Mouse (Mus musculus) layer of hippocampus, adult 8-10 months (tissue): Measurements from ENCODE around the gene Ints13. TPM values are rescaled to one million over a fixed set of nuclear protein-coding genes. Genes with fewer than 3 reads are reported as not detected.

ENCODE experiments used
- DNase-seq, 2 experiments: peaks; one replicate each; pipeline ENCODE4 v3.0.0; 2022; ENCODE audit warnings: low spot score in 2 of 2
- total RNA-seq, 4 experiments: library from RNA; stranded (reverse); gene quantifications; 2 replicates each; pipeline ENCODE4 v1.2.4; 2022

Ints13 gene
- total RNA-seq, 4 experiments from 2014 or later = 28.5 to 53.0 (median 44.8) TPM

GRCm38 (mm10) chr6:146540386-146540785 lies 37.2 kb downstream of the Ints13 start:
- DNase-seq = no peak

GRCm38 (mm10) chr6:146538661-146539060 lies 39.0 kb downstream of the Ints13 start:
- no peak for DNase-seq

GRCm38 (mm10) chr6:146538071-146538470 lies 39.6 kb downstream of the Ints13 start:
- no peak for DNase-seq

- no peak for DNase-seq
Measured at GRCm38 (mm10) chr6:146537111-146537510, 40.5 kb downstream of the Ints13 start.

GRCm38 (mm10) chr6:146535501-146535900 lies 42.1 kb downstream of the Ints13 start:
- DNase-seq = no peak

GRCm38 (mm10) chr6:146533146-146533545 lies 44.5 kb downstream of the Ints13 start:
- no peak for DNase-seq

- no peak for DNase-seq
Measured at GRCm38 (mm10) chr6:146530769-146531168, 46.9 kb downstream of the Ints13 start.

- no peak for DNase-seq
Measured at GRCm38 (mm10) chr6:146530363-146530762, 47.3 kb downstream of the Ints13 start.

GRCm38 (mm10) chr6:146527537-146527936 lies 50.1 kb downstream of the Ints13 start:
- DNase-seq = no peak

- no peak for DNase-seq
Measured at GRCm38 (mm10) chr6:146525500-146525899, 52.1 kb downstream of the Ints13 start.

- DNase-seq = no peak
Measured at GRCm38 (mm10) chr6:146521456-146522245, 56.0 kb downstream of the Ints13 start.

GRCm38 (mm10) chr6:146519019-146519418 lies 58.6 kb downstream of the Ints13 start:
- DNase-seq = no peak

- DNase-seq = no peak
Measured at GRCm38 (mm10) chr6:146515936-146516335, 61.7 kb downstream of the Ints13 start.

- DNase-seq = no peak
Measured at GRCm38 (mm10) chr6:146514531-146514948, 63.1 kb downstream of the Ints13 start.

GRCm38 (mm10) chr6:146513899-146514298 lies 63.7 kb downstream of the Ints13 start:
- DNase-seq = no peak

GRCm38 (mm10) chr6:146513384-146513783 lies 64.3 kb downstream of the Ints13 start:
- DNase-seq = no peak

- DNase-seq = no peak
Measured at GRCm38 (mm10) chr6:146511511-146511910, 66.1 kb downstream of the Ints13 start.

GRCm38 (mm10) chr6:146509891-146510290 lies 67.7 kb downstream of the Ints13 start:
- no peak for DNase-seq

- no peak for DNase-seq
Measured at GRCm38 (mm10) chr6:146504459-146504858, 73.2 kb downstream of the Ints13 start.

GRCm38 (mm10) chr6:146502856-146503255 lies 74.8 kb downstream of the Ints13 start:
- no peak for DNase-seq

GRCm38 (mm10) chr6:146501866-146502804 lies 75.5 kb downstream of the Ints13 start, which contains the start of gene Itpr2:
Itpr2 (minus strand) TSS chr6:146502223.
- peak; percentile 59 to 65 for DNase-seq

GRCm38 (mm10) chr6:146501316-146501865 lies 76.2 kb downstream of the Ints13 start:
- peak in 1 of 2 experiments; percentile 20 for DNase-seq
